Mouse (Mus musculus) heart, embryonic 11.5 days (tissue): ENCODE measurements around the gene Rpl35a. TPM values are rescaled to one million over a fixed set of nuclear protein-coding genes. Genes with fewer than 3 reads are reported as not detected.

Experiments
- ATAC-seq: fragments of 200-750 bp; cut with Nextera tagmentation; replicated peaks from 2 replicates; pipeline ENCODE4 v1.8.0; 2017; ENCODE audit warnings: moderate library complexity; ENCODE audit not compliant: insufficient number of reproducible peaks, low FRiP score, low TSS enrichment
- H3K27ac ChIP-seq: fragments of 300-500 bp; sonication (generic); 2 replicates; pipeline ENCODE4 v1.5.1; 2014; ENCODE audit warnings: mild to moderate bottlenecking, low read depth, low read length
- H3K27me3 ChIP-seq: fragments of 300-500 bp; sonication (generic); 2 replicates; pipeline ENCODE4 v1.6.1; 2014; ENCODE audit warnings: mild to moderate bottlenecking, low read length, mixed read lengths; ENCODE audit not compliant: control insufficient read depth, insufficient read depth
- H3K36me3 ChIP-seq: fragments of 300-500 bp; sonication (generic); 2 replicates; pipeline ENCODE4 v1.6.1; 2014; ENCODE audit warnings: mild to moderate bottlenecking, low read length, moderate library complexity, mixed read lengths; ENCODE audit not compliant: control insufficient read depth, insufficient read depth
- H3K4me1 ChIP-seq: fragments of 300-500 bp; sonication (generic); 2 replicates; pipeline ENCODE4 v1.6.1; 2014; ENCODE audit warnings: low read length; ENCODE audit not compliant: control insufficient read depth, insufficient read depth
- H3K4me2 ChIP-seq: fragments of 300-500 bp; sonication (generic); 2 replicates; pipeline ENCODE4 v1.6.1; 2014; ENCODE audit warnings: mild to moderate bottlenecking, moderate library complexity
- H3K4me3 ChIP-seq: fragments of 300-500 bp; sonication (generic); 2 replicates; pipeline ENCODE4 v1.5.1; 2014; ENCODE audit warnings: low read depth, low read length
- H3K9ac ChIP-seq: fragments of 300-500 bp; sonication (generic); 2 replicates; pipeline ENCODE4 v1.6.1; 2014; ENCODE audit warnings: mild to moderate bottlenecking, low read depth, low read length, moderate library complexity
- H3K9me3 ChIP-seq: fragments of 300-500 bp; sonication (generic); replicated peaks from 2 replicates; pipeline ENCODE4 v1.6.1; 2016; ENCODE audit warnings: low read length; ENCODE audit not compliant: control insufficient read depth
- WGBS: fragments of 180-500 bp; shearing (Covaris S2); extraction: QIAGEN DNeasy Blood & Tissue Kit; methylation state at CpG from one replicate; pipeline ENCODE4 v1.1.7; 2014; ENCODE audit not compliant: insufficient replicate concordance; 5-methylcytosine and 5-hydroxymethylcytosine counted together
- polyA plus RNA-seq: library from polyadenylated mRNA; unstranded; fragments of >200 nt; fragmentation: Nextera tagmentation; extraction: Ambion mirVana; gene quantifications from 2 replicates; pipeline ENCODE4 v1.2.1, GENCODE M21; 2014

Gene Rpl35a
- polyA plus RNA-seq, 1 experiment from 2014 or later, result 805 TPM

- Histone ChIP-seq H3K4me3 (no peak overlapping the region), H3K4me2 (no peak overlapping the region), H3K27ac (no peak overlapping the region), H3K36me3 (peaks cover 7% of the 10 kb centered on the region), H3K9me3 (no peaks in the 10 kb centered on the region), H3K4me1 (no peaks in the 10 kb centered on the region), H3K9ac (no peak overlapping the region), H3K27me3 (no peaks in the 10 kb centered on the region)
- ATAC-seq, result no peak
- 82% methylated on average over 5 of the region's 5 CpGs for WGBS
Observed at GRCm38 (mm10) chr16:33017677-33018349, 38.4 kb upstream of the Rpl35a start.

GRCm38 (mm10) chr16:33019117-33019770 is 37.0 kb upstream of the Rpl35a start:
- Histone ChIP-seq H3K9me3 (no peaks in the 10 kb centered on the region), H3K27me3 (no peaks in the 10 kb centered on the region), H3K36me3 (no peaks in the 10 kb centered on the region; the same call in 1 of the 2 replicates), H3K27ac (no peak overlapping the region), H3K9ac (no peak overlapping the region), H3K4me1 (no peaks in the 10 kb centered on the region), H3K4me3 (no peak overlapping the region), H3K4me2 (no peak overlapping the region)
- no peak for ATAC-seq
- 76% methylated on average over 21 of the region's 21 CpGs for WGBS

GRCm38 (mm10) chr16:33021381-33021780 is 34.9 kb upstream of the Rpl35a start:
- ATAC-seq, result no peak
- no peak overlapping the region for H3K4me2 ChIP-seq
- H3K9ac ChIP-seq, result no peak overlapping the region
- H3K4me3 ChIP-seq, result no peak overlapping the region
- WGBS, result 61% methylated on average over 3 of the region's 3 CpGs
- no peak overlapping the region for H3K27ac ChIP-seq
- H3K36me3 ChIP-seq, result no peaks in the 10 kb centered on the region
- H3K27me3 ChIP-seq, result no peaks in the 10 kb centered on the region
- no peaks in the 10 kb centered on the region for H3K4me1 ChIP-seq
- no peaks in the 10 kb centered on the region for H3K9me3 ChIP-seq

DNA sequence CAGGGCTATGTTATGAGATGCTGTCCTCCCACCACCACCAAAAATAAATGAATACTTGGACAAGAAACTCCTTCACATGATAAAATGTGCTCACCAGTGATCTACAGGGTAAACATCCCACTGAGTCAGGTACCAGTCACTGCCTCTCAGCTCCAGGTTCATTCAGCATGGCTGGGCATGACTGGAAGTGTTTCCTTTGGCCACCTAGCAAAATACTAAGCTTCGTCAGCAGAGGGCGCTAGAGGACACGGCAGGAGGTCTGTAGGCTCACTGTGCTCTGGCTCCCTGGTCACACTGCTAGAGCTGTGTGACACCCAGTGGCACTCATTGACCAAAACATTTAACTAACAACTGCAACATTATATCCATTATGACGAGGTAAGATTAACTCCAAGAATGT is 32.5 kb upstream of the Rpl35a start:
- Histone ChIP-seq H3K4me3 (no peak overlapping the region), H3K9ac (no peak overlapping the region), H3K36me3 (no peaks in the 10 kb centered on the region), H3K27me3 (no peaks in the 10 kb centered on the region), H3K27ac (no peak overlapping the region), H3K4me2 (no peak overlapping the region), H3K4me1 (no peaks in the 10 kb centered on the region), H3K9me3 (no peaks in the 10 kb centered on the region)
- 6% methylated on average over 4 of the region's 4 CpGs for WGBS
- ATAC-seq, result no peak

GRCm38 (mm10) chr16:33024456-33025104 is 31.7 kb upstream of the Rpl35a start:
- WGBS, result 73% methylated on average over 8 of the region's 8 CpGs
- no peaks in the 10 kb centered on the region for H3K36me3 ChIP-seq
- no peak overlapping the region for H3K27ac ChIP-seq
- H3K4me1 ChIP-seq, result no peaks in the 10 kb centered on the region
- no peak for ATAC-seq
- no peak overlapping the region for H3K4me2 ChIP-seq
- H3K9ac ChIP-seq, result no peak overlapping the region
- no peaks in the 10 kb centered on the region for H3K9me3 ChIP-seq
- no peak overlapping the region for H3K4me3 ChIP-seq
- no peaks in the 10 kb centered on the region for H3K27me3 ChIP-seq

DNA sequence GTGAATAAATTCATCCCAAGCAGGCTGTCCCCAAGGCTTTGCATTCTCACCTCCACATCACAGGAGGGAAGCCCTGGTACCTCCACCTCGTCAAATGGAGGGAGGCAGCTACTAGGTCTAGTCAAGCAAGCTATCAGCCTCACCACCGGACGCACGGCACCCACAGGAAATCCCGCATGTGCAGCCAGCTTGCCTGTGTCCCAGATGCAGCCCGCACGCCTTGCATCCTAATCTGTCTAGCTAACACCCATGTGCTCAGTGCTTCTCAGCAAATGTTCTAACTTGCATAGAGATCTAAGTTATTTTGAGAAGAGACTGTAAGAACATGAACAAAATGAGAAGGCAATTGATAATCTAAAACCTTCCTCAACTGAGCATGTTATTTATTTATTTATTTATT is 29.9 kb upstream of the Rpl35a start:
- Histone ChIP-seq H3K9me3 (no peaks in the 10 kb centered on the region), H3K9ac (no peak overlapping the region), H3K36me3 (no peaks in the 10 kb centered on the region), H3K27ac (no peak overlapping the region), H3K4me3 (no peak overlapping the region), H3K4me2 (no peak overlapping the region), H3K4me1 (no peaks in the 10 kb centered on the region), H3K27me3 (no peaks in the 10 kb centered on the region)
- no peak for ATAC-seq
- WGBS, result 77% methylated on average over 7 of the region's 7 CpGs

DNA sequence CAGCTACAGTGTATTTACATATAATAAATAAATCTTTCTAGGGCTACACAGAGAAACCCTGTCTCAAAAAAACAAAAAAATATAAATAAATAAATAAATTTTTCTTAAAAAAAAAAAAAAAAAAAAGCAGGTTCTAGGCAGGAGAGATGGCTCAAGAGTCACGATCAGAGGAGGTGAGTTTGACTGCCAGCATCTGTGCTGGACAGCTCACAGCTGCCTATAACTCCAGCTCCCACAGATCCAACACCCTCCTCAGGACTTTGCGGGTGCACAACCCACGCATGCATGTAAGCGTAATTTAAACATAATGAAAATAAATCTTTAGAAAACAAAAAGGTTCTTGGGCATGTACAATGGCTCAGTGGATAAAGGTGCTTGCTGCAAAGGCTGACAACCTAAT is 20.2 kb upstream of the Rpl35a start:
- Histone ChIP-seq H3K9ac (no peak overlapping the region), H3K36me3 (no peaks in the 10 kb centered on the region), H3K4me1 (no peaks in the 10 kb centered on the region; the same call in 1 of the 2 replicates), H3K4me2 (no peak overlapping the region), H3K4me3 (no peak overlapping the region), H3K9me3 (no peaks in the 10 kb centered on the region), H3K27ac (no peak overlapping the region), H3K27me3 (no peaks in the 10 kb centered on the region)
- WGBS, result 66% methylated on average over 4 of the region's 4 CpGs
- no peak for ATAC-seq

DNA sequence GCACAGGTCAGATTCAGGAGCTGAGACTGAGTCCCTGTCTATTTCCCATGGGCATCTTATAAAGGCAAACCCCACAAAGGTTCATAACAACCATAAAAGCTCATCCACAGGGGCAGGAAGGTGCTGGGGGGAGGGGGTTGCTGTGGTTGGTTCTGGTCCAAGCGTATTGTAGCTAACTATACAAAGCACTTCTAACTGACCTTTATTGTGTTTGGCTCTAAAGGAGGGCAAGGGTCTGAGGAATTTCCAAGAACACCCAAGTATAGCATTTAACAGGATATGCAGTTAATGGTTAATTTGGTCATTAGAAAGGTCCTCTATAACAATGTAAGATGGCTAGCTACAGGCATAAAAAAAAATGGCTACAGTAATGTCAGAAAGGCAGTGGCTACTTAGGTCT is 13.6 kb upstream of the Rpl35a start:
- no peaks in the 10 kb centered on the region for H3K27me3 ChIP-seq
- H3K27ac ChIP-seq, result no peak overlapping the region
- no peak overlapping the region for H3K4me2 ChIP-seq
- H3K36me3 ChIP-seq, result no peaks in the 10 kb centered on the region
- ATAC-seq, result no peak
- WGBS, result 78% methylated on average over 1 of the region's 1 CpGs
- H3K4me1 ChIP-seq, result no peaks in the 10 kb centered on the region
- no peak overlapping the region for H3K9ac ChIP-seq
- no peaks in the 10 kb centered on the region for H3K9me3 ChIP-seq
- H3K4me3 ChIP-seq, result no peak overlapping the region
